Mouse (Mus musculus): Measurements from ENCODE around the gene Disp1. TPM values are rescaled to one million over a fixed set of nuclear protein-coding genes. Genes with fewer than 3 reads are reported as not detected.

Gene Disp1
- polyA plus RNA-seq, 1 experiment from 2014 or later, result 18.3 TPM

DNA sequence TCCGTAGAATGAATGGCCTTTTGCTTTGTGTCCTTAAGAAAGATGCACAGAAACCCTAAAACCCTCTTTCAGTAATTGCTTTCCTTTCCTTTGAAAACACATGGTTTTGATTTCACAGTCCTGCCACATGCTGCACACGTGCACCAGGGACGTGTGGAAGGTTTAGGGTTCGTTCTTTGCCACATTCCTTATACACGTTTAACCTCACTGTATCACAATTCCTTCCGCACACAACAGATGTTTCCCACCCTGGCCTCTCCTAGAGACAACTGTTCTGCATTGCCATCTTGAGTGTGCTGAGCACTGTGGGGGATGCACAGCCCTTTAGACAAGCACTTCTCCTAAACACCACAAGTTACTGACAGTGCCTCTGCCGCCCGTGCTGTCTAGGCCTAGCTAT lies 119.2 kb downstream of the Disp1 start:
- Histone ChIP-seq H3K27ac (replicated peaks) (no peak overlapping the region), H3K4me1 (peaks cover 13% of the 10 kb centered on the region), H3K27me3 (no peaks in the 10 kb centered on the region), H3K9me3 (replicated peaks) (no peaks in the 10 kb centered on the region), H3K9ac (no peak overlapping the region), H3K4me3 (replicated peaks) (no peak overlapping the region), H3K36me3 (peaks cover 8% of the 10 kb centered on the region; the same call in 1 of the 2 replicates), H3K4me2 (replicated peaks) (no peak overlapping the region)
- 22% methylated on average over 8 of the region's 8 CpGs for WGBS
- 0 out of 2 replicates have a peak, but pooled peaks have one; percentile 19 for ATAC-seq (ENCODE audit: insufficient number of reproducible peaks, low FRiP score, low TSS enrichment, low read depth)

DNA sequence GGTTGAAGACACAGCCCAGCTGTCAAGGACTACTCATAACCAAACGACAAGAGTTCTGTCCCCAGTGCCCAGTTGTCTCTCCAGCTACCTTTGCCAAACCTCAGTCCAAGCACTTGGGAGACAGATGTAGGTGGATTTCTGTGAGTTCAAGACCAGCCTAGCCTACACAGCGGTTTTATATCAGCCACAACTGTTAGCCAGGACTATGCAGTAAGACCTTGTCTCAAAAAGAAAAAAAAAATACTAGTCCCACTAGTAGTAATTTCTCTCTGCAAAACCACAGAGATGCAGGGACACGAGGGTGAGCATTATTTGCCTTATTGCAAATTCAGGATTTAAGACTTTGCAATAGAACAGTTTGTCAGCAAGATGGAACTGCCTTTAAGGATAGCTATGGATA lies 120.0 kb downstream of the Disp1 start:
- WGBS, result 64% methylated on average over 3 of the region's 3 CpGs
- Histone ChIP-seq H3K36me3 (peaks cover 8% of the 10 kb centered on the region; the same call in 1 of the 2 replicates), H3K4me1 (peaks cover 13% of the 10 kb centered on the region), H3K4me3 (replicated peaks) (no peak overlapping the region), H3K9ac (no peak overlapping the region), H3K9me3 (replicated peaks) (no peaks in the 10 kb centered on the region), H3K27me3 (no peaks in the 10 kb centered on the region), H3K27ac (replicated peaks) (no peak overlapping the region), H3K4me2 (replicated peaks) (no peak overlapping the region)
- no peak for ATAC-seq (ENCODE audit: insufficient number of reproducible peaks, low FRiP score, low TSS enrichment, low read depth)

DNA sequence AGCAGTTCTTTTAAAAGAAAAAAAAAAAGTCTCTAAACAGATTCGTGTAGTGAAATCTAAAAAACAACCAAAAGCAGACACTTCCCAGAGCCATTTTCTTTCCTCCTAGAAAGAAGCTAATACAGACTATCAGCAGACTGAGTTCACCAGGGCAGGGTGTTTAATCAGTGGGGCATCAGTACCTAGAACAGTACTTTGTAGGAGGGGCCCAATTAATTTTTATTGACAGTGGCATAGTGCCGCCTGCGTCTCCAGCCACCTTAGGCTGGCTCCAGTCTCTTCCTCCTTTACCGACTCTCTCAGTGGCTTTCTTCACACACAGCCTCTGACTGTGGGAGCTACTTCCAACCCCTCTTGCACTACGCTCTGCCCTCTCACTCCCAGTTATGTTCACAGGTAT lies 121.1 kb downstream of the Disp1 start:
- Histone ChIP-seq H3K27ac (replicated peaks) (no peak overlapping the region), H3K36me3 (peaks cover 5% of the 10 kb centered on the region; the same call in 1 of the 2 replicates), H3K9ac (no peak overlapping the region), H3K27me3 (no peaks in the 10 kb centered on the region), H3K4me3 (replicated peaks) (no peak overlapping the region), H3K4me2 (replicated peaks) (no peak overlapping the region), H3K9me3 (replicated peaks) (no peaks in the 10 kb centered on the region), H3K4me1 (peaks cover 16% of the 10 kb centered on the region)
- 80% methylated on average over 5 of the region's 5 CpGs for WGBS
- ATAC-seq (ENCODE audit: insufficient number of reproducible peaks, low FRiP score, low TSS enrichment, low read depth), result no peak

DNA sequence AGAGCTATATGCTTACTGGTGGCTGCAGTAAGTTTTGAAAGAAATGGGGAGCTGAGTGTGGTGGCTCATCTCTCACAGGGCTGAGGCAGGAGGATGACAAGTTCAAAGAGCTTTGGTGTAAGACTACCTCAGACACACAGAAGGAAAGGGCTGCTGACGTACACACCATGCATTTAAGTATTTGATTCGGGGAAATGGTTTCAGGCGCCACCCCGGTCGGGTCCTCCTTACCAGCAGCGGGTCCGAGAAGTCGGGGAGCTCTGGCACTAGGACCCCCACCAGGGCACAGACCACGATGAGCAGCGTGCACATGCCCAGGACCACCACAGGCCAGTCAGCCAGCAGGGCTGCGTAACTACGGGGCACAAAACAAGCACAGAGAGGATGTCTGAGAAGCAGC lies 121.6 kb downstream of the Disp1 start:
- H3K4me3 ChIP-seq (replicated peaks), result no peak overlapping the region
- H3K27me3 ChIP-seq, result no peaks in the 10 kb centered on the region
- WGBS, result 89% methylated on average over 12 of the region's 12 CpGs
- H3K27ac ChIP-seq (replicated peaks), result no peak overlapping the region
- H3K9me3 ChIP-seq (replicated peaks), result no peaks in the 10 kb centered on the region
- H3K4me2 ChIP-seq (replicated peaks), result no peak overlapping the region
- no peak overlapping the region for H3K9ac ChIP-seq
- H3K4me1 ChIP-seq, result peaks cover 16% of the 10 kb centered on the region
- peaks cover 10% of the 10 kb centered on the region; the same call in 1 of the 2 replicates for H3K36me3 ChIP-seq
- ATAC-seq (ENCODE audit: insufficient number of reproducible peaks, low FRiP score, low TSS enrichment, low read depth), result no peak

DNA sequence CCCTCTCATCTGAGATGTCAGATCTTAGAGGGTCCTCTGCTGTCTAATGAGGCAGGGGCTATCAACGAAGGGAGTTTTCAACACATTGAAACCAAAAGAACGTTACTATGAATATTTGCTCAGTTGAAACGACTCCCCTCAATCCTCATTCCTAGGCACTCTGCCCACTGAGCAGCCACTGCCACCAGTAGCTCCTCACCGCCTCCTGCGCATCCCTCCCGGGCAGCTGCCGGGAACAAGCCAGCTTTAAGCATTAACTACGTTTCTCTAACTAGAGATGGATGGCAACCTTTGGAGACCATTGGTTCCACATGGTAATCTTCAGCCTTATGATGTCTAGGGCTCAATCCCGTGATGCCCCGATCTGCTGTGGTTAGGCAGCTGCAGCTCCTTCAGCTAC lies 123.7 kb downstream of the Disp1 start:
- Histone ChIP-seq H3K27ac (replicated peaks) (no peak overlapping the region), H3K4me2 (replicated peaks) (no peak overlapping the region), H3K27me3 (no peaks in the 10 kb centered on the region), H3K9ac (no peak overlapping the region), H3K4me1 (peaks cover 11% of the 10 kb centered on the region), H3K9me3 (replicated peaks) (no peaks in the 10 kb centered on the region), H3K36me3 (peaks cover 10% of the 10 kb centered on the region; the same call in 1 of the 2 replicates), H3K4me3 (replicated peaks) (no peak overlapping the region)
- WGBS, result 79% methylated on average over 10 of the region's 10 CpGs
- ATAC-seq (ENCODE audit: insufficient number of reproducible peaks, low FRiP score, low TSS enrichment, low read depth), result no peak

DNA sequence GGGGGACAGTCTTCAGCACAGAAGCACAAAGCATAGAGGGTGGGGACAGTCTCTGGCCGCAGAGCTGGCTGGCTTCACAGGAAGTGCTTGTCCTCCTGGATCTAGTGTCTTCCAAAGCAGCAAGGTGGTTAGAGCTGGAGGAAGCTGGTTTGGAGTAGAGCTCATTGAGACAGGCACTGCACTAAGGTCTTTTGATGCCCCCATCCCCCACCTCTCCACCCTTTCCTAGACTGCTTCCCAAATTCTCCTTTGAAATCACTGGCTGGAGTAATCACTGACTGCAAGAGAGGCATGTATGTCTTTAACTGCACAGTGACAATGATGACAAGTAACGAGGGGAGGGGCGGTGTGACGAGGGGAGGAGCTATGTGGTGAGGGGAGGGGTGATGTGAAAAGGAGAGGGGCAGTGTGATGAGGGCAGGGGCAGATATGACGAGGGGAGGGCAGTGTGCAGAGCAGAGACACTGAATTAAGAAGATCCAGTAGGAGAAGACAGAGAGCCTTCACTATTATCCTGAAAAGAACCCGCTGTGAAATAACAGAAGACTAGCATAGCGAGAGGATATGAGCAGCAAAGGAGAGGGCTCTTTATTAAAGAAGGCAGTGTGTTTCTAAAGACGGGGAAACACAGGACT lies 125.8 kb downstream of the Disp1 start:
- no peaks in the 10 kb centered on the region for H3K27me3 ChIP-seq
- H3K4me3 ChIP-seq (replicated peaks), result no peak overlapping the region
- no peak for ATAC-seq (ENCODE audit: insufficient number of reproducible peaks, low FRiP score, low TSS enrichment, low read depth)
- peaks cover 10% of the 10 kb centered on the region; the same call in 1 of the 2 replicates for H3K36me3 ChIP-seq
- no peak overlapping the region for H3K9ac ChIP-seq
- H3K9me3 ChIP-seq (replicated peaks), result no peaks in the 10 kb centered on the region
- H3K27ac ChIP-seq (replicated peaks), result no peak overlapping the region
- no peak overlapping the region for H3K4me2 ChIP-seq (replicated peaks)
- peaks cover 3% of the 10 kb centered on the region; the same call in 1 of the 2 replicates for H3K4me1 ChIP-seq
- 58% methylated on average over 8 of the region's 8 CpGs for WGBS

DNA sequence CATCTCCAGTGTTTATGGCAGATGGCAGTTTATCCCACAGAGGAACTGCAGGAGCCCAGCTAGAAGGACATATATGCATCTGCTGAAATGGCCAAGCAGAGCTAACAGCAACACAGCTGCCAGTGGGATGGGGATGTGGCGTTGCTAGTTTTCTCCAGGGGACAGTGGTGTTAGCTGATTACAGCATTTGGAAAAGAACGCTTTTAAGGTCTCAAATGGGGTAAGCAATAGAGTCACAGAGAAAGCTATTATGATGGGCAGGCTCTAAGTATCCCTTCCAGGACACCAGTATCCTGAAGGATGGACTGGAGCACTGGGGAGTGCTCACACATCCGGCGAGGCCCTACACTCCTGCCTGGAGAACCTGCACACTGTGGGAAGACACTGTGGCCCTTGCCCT lies 129.0 kb downstream of the Disp1 start:
- 92% methylated on average over 4 of the region's 4 CpGs for WGBS

DNA sequence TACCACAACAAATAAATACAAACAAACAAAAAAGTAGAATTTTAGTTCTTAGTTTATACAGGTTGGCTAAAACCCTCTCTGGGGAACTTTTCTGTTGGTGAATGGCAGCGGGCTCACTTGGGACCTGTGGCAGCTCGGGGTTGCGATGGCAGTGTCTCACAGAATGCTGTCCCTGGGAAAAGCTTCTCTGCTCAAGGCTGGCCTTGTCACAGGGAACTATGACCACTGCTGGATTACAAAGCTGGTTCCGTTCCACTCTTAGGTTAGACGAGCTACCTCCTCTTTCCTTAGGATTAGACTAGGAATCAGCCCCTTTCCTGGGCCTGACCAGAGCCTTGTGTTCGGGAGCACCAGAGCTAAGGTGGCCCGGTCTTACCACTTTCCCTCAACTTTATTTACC lies 130.1 kb downstream of the Disp1 start:
- Histone ChIP-seq H3K27ac (replicated peaks) (no peak overlapping the region), H3K4me1 (peaks cover 3% of the 10 kb centered on the region; the same call in 1 of the 2 replicates), H3K9me3 (replicated peaks) (no peaks in the 10 kb centered on the region), H3K4me3 (replicated peaks) (no peak overlapping the region), H3K4me2 (replicated peaks) (no peak overlapping the region), H3K27me3 (no peaks in the 10 kb centered on the region), H3K9ac (no peak overlapping the region), H3K36me3 (peaks cover 45% of the 10 kb centered on the region)
- ATAC-seq (ENCODE audit: insufficient number of reproducible peaks, low FRiP score, low TSS enrichment, low read depth), result no peak
- 87% methylated on average over 7 of the region's 7 CpGs for WGBS

More for the DNA sequence above, 129.0 kb downstream of the Disp1 start:
- Histone ChIP-seq H3K4me2 (replicated peaks) (no peak overlapping the region), H3K27ac (replicated peaks) (peak overlapping the region; percentile 39; the same call in 1 of the 2 replicates), H3K27me3 (no peaks in the 10 kb centered on the region), H3K9me3 (replicated peaks) (no peaks in the 10 kb centered on the region), H3K4me1 (peaks cover 3% of the 10 kb centered on the region; the same call in 1 of the 2 replicates), H3K9ac (no peak overlapping the region), H3K4me3 (replicated peaks) (no peak overlapping the region), H3K36me3 (peaks cover 34% of the 10 kb centered on the region)
- no peak for ATAC-seq (ENCODE audit: insufficient number of reproducible peaks, low FRiP score, low TSS enrichment, low read depth)

DNA sequence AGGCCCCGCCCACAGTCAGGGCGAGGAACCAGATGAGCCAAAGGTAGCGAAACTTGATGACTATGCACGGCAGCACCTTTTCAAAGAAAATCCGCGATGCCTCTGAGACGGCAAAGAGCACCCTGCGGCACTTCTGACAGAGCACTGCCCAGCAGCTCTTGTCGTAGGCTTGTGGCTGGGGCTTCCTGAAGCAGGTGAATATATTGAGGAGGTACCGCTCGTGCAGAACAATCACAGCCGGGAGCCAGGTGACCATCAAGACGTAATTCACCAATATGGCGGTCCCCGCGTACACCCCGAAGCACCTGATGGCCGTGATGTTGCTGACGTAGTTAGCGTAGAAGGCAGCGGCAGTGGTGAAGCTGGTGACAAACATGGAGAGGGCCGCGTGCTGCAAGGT lies 132.7 kb downstream of the Disp1 start:
- peaks cover 57% of the 10 kb centered on the region for H3K36me3 ChIP-seq
- H3K27ac ChIP-seq (replicated peaks), result no peak overlapping the region
- no peak overlapping the region for H3K4me2 ChIP-seq (replicated peaks)
- H3K4me3 ChIP-seq (replicated peaks), result no peak overlapping the region
- 95% methylated on average over 23 of the region's 23 CpGs for WGBS
- ATAC-seq (ENCODE audit: insufficient number of reproducible peaks, low FRiP score, low TSS enrichment, low read depth), result no peak
- peaks cover 6% of the 10 kb centered on the region; the same call in 1 of the 2 replicates for H3K4me1 ChIP-seq
- H3K9me3 ChIP-seq (replicated peaks), result no peaks in the 10 kb centered on the region
- no peaks in the 10 kb centered on the region for H3K27me3 ChIP-seq
- H3K9ac ChIP-seq, result no peak overlapping the region

DNA sequence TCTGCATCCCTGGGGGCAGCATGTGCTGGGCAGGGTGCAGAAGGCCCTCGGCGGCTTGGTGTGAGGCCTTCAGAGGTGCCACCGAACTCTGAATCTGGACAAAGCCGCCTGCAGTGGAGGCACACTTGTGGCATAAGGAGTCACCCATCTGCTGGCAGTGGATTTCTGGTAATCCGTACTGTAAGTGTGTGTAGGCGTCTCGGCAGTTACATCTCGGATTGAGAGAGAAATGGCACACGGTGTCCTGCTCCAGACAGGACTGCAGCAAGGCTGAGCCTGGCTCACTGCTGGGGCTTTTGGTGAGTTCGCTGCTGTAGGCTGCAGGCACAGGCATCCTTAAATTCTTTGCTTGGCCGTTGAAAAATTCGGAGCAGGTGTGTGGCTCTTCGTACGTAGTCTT lies 134.5 kb downstream of the Disp1 start:
- no peaks in the 10 kb centered on the region for H3K9me3 ChIP-seq (replicated peaks)
- WGBS, result 82% methylated on average over 14 of the region's 14 CpGs
- no peak overlapping the region for H3K9ac ChIP-seq
- H3K36me3 ChIP-seq, result peaks cover 57% of the 10 kb centered on the region
- no peak overlapping the region for H3K27ac ChIP-seq (replicated peaks)
- peaks cover 10% of the 10 kb centered on the region for H3K4me1 ChIP-seq
- H3K4me2 ChIP-seq (replicated peaks), result no peak overlapping the region
- no peaks in the 10 kb centered on the region for H3K27me3 ChIP-seq
- ATAC-seq (ENCODE audit: insufficient number of reproducible peaks, low FRiP score, low TSS enrichment, low read depth), result no peak
- H3K4me3 ChIP-seq (replicated peaks), result no peak overlapping the region

DNA sequence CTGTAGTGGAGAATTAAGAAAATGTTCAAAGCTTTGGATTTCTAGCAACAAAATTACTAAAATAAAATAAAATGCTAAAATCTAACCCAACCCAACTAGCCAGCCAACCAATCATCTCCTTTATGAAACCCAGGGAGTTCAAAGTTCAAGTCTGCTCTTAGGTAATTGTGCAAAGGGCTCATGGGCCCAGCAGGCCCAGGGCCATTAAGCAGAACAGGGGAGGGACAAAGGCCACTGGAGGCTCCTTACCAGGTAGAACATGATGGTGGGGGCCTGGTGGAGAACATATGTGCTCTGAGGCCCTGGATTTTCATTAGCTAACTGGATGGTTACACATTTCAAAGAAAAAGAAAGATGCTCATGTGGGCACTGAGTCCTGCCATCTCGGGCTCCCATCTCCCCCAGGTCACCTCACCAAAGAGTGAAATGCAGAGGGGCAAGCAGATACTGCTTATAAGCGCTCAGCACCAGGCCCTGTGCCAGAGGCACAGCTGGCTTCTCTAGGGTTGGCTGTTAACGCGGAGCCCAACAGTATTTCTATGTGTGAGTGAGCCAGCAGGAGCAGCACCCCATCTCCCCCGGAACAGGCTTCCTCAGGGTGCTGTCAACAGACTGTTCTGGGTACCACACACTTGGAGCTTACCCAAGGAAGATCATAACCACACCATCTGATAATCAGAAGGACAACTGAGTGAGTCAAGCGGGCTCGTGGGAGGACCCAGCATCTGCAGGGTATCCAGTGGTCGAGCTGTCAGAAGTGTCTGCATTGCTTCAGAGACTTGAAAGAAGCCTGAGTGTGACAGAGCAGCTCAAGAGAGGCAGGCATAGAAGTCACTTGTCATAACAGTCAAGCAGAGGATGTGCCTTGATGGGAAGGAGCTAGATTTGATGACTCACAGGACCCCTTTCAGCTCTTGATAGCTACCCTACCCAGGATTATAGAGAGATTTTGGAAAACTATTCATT lies 137.0 kb downstream of the Disp1 start:
- no peak overlapping the region for H3K27ac ChIP-seq (replicated peaks)
- WGBS, result 64% methylated on average over 8 of the region's 8 CpGs
- ATAC-seq (ENCODE audit: insufficient number of reproducible peaks, low FRiP score, low TSS enrichment, low read depth), result no peak

More for the DNA sequence above, 137.0 kb downstream of the Disp1 start:
- peaks cover 18% of the 10 kb centered on the region for H3K4me1 ChIP-seq
- H3K36me3 ChIP-seq, result peaks cover 50% of the 10 kb centered on the region
- H3K4me2 ChIP-seq (replicated peaks), result no peak overlapping the region
- no peaks in the 10 kb centered on the region for H3K9me3 ChIP-seq (replicated peaks)
- no peaks in the 10 kb centered on the region for H3K27me3 ChIP-seq
- H3K4me3 ChIP-seq (replicated peaks), result no peak overlapping the region
- no peak overlapping the region for H3K9ac ChIP-seq

All from embryonic facial prominence, embryonic 15.5 days (tissue).